Mouse (Mus musculus) liver, postnatal 0 days (tissue): ENCODE measurements around the gene Tmem145.

Experiments
- CTCF ChIP-seq: sonication (generic); IDR thresholded peaks from 2 replicates; pipeline ENCODE4 v1.5.1; 2016; ENCODE audit warnings: antibody characterized with exemption, low read depth
- EP300 ChIP-seq: IDR thresholded peaks from 2 replicates; pipeline ENCODE4 v1.6.1; 2016; ENCODE audit warnings: antibody characterized with exemption, low read depth, mild to moderate bottlenecking

DNA sequence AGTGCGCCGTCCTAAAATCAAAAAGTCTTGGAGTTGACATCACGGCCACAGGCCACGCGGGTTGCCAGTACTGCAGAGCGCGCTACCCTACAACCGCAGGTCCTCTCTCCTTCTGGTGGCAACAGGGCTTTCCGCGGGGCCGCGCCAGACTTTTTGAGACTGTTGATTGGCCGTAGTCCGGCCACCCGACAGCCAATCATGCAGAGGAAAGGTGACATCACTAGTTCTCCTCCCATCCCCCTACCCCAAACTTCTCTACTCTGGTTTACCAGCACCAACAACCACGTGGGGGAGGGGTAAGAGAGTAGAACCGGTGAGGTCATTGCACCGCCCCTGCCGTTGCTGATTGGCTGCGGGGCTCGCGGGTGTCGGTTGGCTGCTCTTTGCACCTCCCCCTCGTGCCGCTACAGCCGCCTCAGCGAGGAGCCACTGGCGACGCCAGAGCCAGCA, 38.6 kb upstream of the Tmem145 start, which contains the start of gene Cic:
- no peak for TF ChIP-seq CTCF
- peak; percentile 13; the same call in 1 of the 2 replicates for TF ChIP-seq EP300
